Mouse (Mus musculus) inflammation-experienced regulatory T-cells, adult 6 months (primary cell): ENCODE measurements around the gene Napb. TPM values are rescaled to one million over a fixed set of nuclear protein-coding genes. Genes with fewer than 3 reads are reported as not detected.
A peak's percentile ranks its signal among the peaks of the same experiment; 100 is the strongest.
"Not testable (repeated sequence)": the region's sequence is repeated elsewhere in the genome, so short reads cannot be mapped to it uniquely, and the experiment has no call there.

Experiments
- ATAC-seq: one replicate; pipeline ENCODE4 v1.8.0; 2017
- polyA plus RNA-seq, 3 experiments: library from polyadenylated mRNA; unstranded; fragments of 100-300 nt; shearing (Covaris generic); gene quantifications; one replicate each; pipeline ENCODE4 v1.2.1; 2017

Napb gene
- polyA plus RNA-seq: 1 to 10 TPM in 2 of 3 experiments, under 1 TPM in 1; 0.34 to 1.2 (median 1.1) TPM

- peak; percentile 95 for ATAC-seq
Observed at GRCm38 (mm10) chr2:148732327-148733000, at the start of gene Napb. TSS of gene Napb (minus strand) at chr2:148732467.

GRCm38 (mm10) chr2:148781709-148782108, 49.4 kb upstream of the Napb start, which contains the start of gene 8030411F24Rik:
TSS of gene 8030411F24Rik (plus strand) at chr2:148782009.
- no peak for ATAC-seq

GRCm38 (mm10) chr2:148771397-148771796, 39.1 kb upstream of the Napb start, which contains the start of gene Cst11:
TSS of gene Cst11 (minus strand) at chr2:148771497.
- not testable (repeated sequence) for ATAC-seq

- no peak for ATAC-seq
Observed at GRCm38 (mm10) chr2:148763648-148764388, 31.6 kb upstream of the Napb start.

- no peak for ATAC-seq
Observed at GRCm38 (mm10) chr2:148754310-148754846, 22.1 kb upstream of the Napb start.

- ATAC-seq: peak; percentile 91
Observed at GRCm38 (mm10) chr2:148751893-148752813, 19.9 kb upstream of the Napb start.

- no peak for ATAC-seq
Observed at GRCm38 (mm10) chr2:148750058-148750457, 17.8 kb upstream of the Napb start, which contains the start of gene Cstl1. TSS of gene Cstl1 (plus strand) at chr2:148750358.

- no peak for ATAC-seq
Observed at GRCm38 (mm10) chr2:148743846-148744407, 11.7 kb upstream of the Napb start.

- no peak for ATAC-seq
Observed at GRCm38 (mm10) chr2:148743001-148743400, 10.7 kb upstream of the Napb start.

- ATAC-seq: peak; percentile 35
Observed at GRCm38 (mm10) chr2:148731614-148732326, 497 bp downstream of the Napb start.

- ATAC-seq: no peak
Observed at GRCm38 (mm10) chr2:148719271-148719995, 12.8 kb downstream of the Napb start.

GRCm38 (mm10) chr2:148717072-148717471, 15.2 kb downstream of the Napb start:
- ATAC-seq: no peak

GRCm38 (mm10) chr2:148712326-148712725, 19.9 kb downstream of the Napb start:
- no peak for ATAC-seq

GRCm38 (mm10) chr2:148707202-148707530, 25.1 kb downstream of the Napb start:
- no peak for ATAC-seq

- peak; percentile 64 for ATAC-seq
Observed at GRCm38 (mm10) chr2:148706409-148707201, 25.7 kb downstream of the Napb start.

- ATAC-seq: no peak
Observed at GRCm38 (mm10) chr2:148698571-148698970, 33.7 kb downstream of the Napb start.

- ATAC-seq: no peak
Observed at GRCm38 (mm10) chr2:148690781-148691180, 41.5 kb downstream of the Napb start.

GRCm38 (mm10) chr2:148690291-148690690, 42.0 kb downstream of the Napb start:
- ATAC-seq: no peak

- peak; percentile 80 for ATAC-seq
Observed at GRCm38 (mm10) chr2:148689444-148690140, 42.7 kb downstream of the Napb start.
